Mouse (Mus musculus) layer of hippocampus, postnatal 14 days (tissue): ENCODE results near the gene Uso1. TPM values are rescaled to one million over a fixed set of nuclear protein-coding genes. Genes with fewer than 3 reads are reported as not detected.
"Not testable (repeated sequence)": the region's sequence is repeated elsewhere in the genome, so short reads cannot be mapped to it uniquely, and the experiment has no call there.

Experiments used
- DNase-seq, 2 experiments: peaks; one replicate each; pipeline ENCODE4 v3.0.0; 2021 to 2022; ENCODE audit warnings: low spot score in 2 of 2, mixed read lengths in 1 of 2
- total RNA-seq, 2 experiments: library from RNA; stranded (reverse); gene quantifications; 2 replicates each; pipeline ENCODE4 v1.2.3; 2021

Uso1 gene
- total RNA-seq, 2 experiments from 2014 or later: 70.9 to 71.9 TPM

DNA sequence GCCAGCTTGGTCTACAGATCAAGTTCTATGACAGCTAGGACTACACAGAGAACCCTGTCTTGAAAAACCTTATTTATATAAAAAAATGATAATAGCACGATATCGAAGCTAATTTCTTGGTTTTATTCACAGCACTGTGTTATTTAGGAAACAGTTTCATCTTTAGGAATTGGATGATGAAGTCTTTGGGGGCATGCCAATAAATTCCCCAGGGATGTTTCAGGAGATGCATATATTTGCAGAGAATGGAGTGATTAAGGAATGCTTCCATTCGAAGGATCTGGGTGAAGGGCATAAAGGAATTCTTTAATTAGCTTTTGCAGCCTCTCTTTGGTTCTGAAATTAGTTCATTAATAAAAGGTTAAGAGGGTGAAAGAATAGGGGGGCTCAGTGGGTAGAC is 12.3 kb upstream of the Uso1 start:
- DNase-seq: no peak

DNA sequence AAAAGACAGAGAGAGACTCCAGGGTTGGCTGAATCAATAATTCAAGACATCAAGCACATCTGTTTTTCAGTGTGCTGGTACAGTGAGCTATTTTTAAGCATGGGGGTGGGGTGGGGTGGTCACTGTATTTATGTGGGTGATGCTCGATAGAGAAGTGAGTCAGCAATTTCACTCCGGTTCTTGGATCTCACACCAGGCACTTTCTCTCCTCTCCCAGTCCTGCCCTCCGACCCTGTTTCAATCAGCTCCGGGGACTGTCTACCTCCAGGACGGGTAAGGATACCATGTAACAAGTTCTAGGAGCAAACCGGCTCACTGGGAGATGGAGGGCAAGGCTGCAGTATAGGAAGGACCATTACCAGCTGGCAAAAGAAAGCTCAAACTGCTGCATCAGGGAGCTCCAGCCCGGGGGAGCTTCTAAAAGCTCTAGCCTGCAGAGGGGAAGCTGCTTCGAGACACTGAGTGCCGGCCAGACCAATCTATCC is 10.6 kb upstream of the Uso1 start:
- DNase-seq: no peak

DNA sequence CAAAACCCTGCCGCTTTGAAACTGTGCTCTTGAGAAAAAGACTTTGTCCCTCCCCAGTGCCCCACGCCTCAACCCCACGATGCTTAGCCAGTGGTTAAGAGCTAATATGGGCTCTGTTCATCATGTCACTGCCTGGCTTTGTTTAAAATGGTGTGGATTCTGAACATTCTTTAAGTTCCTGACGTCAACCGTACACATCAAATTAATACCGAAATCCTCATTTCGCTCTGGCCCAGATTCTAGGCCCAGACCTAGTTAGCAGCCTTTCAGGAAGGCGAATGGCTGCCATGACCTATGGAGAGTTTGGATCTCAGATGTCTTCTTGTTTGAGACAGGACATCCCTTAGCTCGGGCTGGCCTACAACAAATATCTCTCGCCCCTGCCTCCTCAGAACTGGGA is 10.0 kb upstream of the Uso1 start:
- no peak for DNase-seq

DNA sequence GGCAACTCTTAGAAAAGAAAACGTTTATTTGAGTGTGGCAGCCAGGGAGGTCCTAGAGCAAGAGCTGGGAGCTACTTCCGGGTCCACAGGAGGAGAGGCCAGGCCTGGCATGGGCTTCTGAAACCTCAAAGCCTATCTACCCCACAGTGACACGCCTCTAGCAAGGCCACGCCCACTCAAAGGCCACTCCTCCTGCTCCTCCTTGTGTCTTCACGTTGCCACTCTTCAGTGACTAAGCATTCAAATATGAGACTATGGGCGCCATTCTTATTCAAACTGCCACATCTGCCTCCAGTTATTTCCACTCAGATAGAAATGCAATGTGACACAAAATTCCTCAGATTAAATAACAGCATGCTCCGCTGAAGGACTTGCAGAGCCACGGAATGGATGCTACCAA is 9.2 kb upstream of the Uso1 start:
- no peak for DNase-seq

DNA sequence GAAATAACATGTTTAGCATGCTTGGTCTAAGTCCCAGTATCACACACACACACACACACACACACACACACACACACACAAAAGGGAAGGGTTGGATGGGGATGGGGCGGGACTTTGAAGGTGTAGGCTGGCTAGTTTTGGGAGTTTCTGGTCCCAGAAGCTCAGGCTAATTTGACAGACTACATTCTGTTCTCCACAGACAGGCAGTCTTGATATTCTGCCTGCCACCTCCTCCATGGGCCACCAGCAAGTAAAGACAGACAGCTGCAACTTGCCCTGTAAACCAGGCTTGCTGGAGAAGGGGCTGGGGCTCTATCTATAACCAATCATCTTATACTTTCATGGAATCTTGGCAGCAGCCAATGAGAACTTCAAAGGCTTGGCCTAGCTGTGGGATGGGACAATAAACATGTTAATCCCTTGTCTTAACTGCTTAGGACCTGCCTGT is 8.4 kb upstream of the Uso1 start:
- DNase-seq: no peak

DNA sequence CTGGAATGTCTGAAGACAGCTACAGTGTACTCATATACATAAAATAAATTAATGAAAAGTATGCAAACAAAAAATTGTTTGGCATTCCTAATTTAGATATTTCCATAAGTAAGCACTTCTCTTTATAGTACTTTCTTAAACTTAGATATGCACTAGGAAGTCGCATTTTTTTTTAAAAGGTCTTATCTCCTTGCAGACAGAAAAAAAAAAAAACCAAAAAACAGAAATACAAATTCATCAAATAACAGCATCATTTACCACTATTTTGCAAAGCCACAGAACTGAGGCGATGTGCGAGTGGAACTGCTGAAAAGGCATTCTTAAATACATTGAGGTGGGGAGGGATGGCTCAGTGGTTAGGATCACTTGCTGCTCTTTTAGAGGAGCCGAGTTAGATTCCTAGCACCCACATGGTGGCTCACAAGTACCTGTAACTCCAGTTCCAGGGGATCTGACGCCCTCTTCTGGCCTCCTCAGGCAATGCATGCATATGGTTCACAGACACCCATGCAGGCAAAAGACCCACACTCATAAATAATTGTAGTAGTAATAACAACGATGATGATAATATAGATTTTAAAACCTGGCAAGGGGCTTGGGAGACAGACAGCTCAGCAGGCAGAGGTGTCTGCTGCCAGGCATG is 7.6 kb upstream of the Uso1 start:
- DNase-seq: no peak

DNA sequence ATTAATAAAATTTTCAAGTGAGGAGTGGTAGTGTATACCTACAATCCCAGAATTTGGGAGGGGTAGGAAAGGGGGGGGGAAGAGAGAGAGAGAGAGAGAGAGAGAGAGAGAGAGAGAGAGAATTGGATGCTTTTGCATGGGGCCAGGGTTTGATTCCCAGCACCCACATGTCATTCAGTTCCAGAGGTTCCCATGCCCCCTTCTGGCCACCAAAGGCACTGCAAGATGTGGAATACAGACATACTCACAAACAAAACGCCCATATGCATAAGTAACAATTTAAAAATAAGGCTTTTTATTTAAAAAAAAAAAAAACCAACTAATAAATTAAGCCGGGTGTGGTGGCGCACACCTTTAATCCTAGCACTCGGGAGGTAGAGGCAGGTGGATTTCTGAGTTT is 5.6 kb upstream of the Uso1 start:
- DNase-seq: no peak

DNA sequence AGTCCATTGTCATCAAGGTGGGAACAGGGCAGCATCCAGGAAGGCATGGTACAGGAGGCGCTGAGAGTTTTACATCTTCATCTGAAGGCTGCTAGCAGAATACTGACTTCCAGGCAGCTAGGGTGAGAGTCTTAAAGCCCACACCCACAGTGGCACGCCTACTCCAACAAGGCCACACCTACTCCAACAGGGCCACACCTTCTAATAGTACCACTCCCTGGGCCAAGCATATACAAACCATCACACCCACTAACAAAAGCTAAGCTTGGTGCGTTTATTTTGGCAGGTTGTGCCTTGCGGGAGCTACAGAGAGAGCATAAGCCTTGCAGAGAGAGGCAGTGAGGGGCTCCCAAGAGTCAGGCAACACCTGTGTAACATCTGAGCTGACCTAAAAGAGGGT is 4.7 kb upstream of the Uso1 start:
- not testable (repeated sequence) for DNase-seq

DNA sequence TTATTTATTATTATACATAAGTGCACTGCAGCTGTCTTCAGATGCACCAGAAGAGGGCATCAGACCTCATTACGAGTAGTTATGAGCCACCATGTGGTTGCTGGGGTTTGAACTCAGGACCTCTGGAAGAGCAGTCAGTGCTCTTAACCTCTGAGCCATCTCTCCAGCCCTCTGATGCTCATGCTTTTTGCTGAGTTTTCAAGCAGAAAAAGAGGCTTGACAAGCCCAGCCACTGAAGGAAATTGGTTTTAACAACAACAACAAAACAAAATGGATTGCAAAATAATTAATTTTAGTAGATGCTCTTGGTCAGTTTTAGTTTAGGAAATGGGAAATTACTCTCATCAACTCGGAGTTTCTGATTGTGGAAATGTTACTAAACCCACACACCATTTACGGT is 2.8 kb upstream of the Uso1 start:
- no peak for DNase-seq

DNA sequence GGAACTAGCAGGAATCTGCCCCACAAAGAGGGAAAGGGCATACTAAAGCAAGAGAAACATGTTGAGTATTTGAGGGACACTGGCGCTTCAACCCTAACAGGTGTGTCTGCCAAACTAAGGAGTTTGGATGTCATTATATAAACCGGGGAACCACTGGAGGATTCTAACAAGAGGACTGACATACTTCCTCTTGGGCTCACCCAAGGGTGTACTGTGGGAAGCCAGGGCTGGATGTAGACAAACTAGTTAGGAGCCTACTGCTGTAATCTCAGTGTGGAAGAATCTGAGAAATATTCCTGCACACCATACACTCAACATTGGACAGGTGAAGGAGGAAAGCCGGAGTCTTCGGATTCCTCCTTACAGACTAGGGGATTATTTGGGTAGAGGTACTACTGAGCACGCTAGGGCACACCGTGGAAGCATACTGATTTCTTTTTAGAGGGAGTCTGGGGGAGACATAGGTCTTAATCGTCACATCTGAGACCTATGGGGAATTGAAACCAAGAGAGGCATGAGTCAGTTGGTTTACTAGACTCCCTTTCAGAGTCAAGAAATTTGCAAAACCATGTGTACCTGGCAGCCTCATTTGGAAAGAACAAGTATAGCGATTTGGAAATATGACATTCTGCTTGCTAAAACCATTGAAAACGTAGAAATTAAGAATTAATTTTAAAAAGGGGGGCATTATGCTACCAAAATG is 1.1 kb upstream of the Uso1 start:
- no peak for DNase-seq

DNA sequence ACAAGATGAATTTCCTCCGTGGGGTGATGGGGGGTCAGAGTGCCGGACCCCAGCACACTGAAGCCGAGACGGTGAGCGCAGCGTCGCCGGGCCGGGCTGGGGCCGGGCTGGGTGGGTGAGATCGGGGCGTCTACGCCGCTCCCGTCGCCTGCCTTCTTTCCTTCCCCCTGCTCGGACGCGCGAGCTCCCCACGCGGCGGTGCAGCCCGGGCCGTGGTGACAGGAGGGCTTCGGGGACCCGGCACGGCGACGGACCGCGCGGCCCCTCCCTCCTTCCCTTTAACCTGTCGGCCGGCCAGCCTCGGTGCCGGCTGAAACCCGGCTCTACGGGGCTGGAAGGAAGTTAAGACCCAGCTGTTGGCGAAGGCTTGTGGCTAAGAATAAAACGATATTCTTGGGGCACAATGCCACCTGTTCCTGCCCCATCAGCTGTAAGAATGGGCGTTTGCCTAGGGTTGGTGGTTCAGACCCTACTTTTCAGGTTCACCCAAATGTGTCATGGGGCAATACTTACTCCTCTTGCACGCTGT is 419 bp downstream of the Uso1 start:
- DNase-seq: no peak

DNA sequence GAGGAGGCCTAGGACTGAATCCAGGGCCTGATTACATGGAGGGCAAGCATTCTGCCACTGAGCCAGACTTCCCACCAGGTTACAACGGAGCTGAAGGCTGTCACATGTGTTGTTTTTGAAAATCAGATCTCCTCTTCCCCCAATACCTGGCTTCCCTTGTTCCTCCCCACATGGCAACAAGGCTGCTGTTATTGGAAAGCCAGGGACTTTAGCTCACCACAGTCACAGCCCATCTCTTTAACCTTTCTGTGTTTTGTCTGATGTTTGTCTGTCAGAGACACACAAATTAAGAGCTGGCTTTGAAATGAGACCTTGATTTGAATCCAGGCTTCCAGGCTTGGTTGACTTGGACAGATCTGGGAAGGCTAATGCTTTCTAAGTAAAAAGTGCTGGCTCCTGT is 1.5 kb downstream of the Uso1 start:
- DNase-seq: no peak

DNA sequence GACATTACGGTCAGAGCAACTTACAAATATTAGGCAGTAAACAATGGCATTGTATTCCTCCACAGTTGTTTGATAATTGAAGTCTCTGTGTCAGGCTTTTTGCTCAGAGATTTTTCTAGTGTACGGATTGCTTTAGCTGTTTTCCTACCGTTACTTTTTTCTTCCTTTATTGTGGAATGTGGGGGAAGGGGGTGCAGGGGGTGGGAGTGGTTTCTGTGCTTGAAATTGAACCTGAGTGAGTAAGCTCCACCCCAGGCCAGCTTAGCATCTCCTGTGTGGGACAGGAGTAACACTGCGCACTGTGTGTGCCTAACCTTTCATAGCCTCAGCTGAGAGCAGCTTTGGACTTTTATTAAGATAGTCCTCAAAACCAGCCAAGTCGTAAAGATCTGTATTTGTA is 4.0 kb downstream of the Uso1 start:
- no peak for DNase-seq

DNA sequence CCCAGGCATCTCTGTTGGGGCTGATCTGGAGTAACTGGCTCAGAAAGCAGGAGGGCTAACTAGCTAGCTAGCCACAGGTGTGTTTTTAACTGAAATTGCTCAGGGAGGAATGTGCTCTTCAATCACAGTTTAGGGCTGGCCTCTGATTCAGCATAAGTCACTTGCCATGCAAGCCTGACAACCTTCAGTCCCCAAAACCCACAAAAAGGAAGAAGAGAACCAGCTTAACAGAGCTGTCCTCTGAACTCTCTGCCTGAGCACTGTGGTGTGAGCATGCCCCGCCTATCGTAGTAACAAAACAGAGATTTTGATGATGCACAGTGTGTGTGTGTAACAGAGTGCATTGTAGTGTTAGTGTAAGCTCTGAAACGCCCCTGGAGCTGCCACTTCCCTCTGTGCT is 4.7 kb downstream of the Uso1 start:
- DNase-seq: no peak

DNA sequence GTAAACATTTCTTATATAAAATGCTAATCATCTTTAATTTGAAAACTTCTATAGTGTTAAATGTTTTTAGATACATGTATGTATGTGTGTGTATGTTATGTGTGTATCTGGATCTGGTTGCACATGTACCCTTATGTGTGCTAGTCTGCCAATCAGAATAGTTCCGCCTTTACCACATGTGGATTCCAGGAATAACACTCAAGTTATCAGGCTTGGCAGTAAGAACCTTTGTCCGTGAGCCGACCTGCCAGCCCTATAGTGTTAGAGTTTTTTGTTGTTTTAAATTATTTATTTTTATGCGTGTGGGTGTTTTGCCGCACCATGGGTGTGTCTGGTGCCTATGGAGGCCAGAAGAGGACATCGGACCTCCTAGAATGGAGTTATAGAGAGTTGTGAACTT is 5.9 kb downstream of the Uso1 start:
- no peak for DNase-seq

DNA sequence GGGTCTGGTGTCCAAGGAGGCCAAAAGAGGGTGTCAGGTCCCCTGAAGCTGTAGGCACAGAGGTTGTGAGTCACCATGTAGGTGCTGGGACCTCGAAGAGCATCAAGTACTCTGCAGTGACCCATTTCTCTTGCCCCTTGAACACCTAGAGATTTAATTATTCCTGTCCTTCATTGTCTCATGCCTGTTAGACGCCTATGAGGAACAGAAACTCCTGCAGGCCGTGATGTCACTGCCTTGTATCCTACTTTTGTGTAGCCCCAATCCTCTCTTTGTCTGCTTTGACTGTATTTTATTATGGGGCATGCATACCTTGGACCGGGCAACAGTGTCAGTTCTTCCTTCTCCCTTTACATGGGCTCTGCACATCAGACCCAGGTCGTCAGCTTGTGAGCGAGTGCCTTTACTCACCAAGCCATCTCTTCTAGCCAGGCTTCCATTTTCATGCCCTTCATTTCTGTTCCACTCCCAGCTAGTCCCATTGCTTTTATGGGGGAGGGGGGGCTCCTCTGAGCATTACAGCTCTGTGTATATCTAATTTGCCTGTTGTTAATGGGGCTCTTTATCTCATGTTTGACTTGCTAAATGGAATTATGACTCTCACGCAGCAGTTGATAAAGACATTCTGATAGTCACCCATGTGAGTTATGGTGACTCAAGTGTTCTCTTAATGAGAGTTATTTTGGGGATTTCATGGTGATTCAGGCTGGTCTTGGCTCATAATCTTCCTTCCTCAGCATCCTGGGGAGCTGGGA is 7.4 kb downstream of the Uso1 start:
- no peak for DNase-seq

DNA sequence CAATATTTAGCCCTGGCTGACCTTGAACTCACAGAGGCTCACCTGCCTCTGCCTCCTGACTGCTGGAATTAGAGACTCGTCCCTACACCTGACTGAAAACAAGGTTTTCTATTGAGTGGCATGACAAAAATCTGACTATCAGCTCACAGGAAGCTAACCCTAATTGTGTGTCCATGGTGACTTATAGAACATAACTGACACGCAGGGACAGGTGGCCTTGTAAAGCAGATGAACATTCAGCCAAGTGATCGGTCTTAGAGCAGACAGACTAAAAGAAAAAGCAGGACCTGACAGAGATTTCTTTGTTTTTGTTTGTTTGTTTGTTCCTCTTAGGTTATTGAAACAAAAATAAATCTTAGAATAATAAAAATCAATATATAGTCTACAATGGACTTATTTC is 10.5 kb downstream of the Uso1 start:
- no peak for DNase-seq

DNA sequence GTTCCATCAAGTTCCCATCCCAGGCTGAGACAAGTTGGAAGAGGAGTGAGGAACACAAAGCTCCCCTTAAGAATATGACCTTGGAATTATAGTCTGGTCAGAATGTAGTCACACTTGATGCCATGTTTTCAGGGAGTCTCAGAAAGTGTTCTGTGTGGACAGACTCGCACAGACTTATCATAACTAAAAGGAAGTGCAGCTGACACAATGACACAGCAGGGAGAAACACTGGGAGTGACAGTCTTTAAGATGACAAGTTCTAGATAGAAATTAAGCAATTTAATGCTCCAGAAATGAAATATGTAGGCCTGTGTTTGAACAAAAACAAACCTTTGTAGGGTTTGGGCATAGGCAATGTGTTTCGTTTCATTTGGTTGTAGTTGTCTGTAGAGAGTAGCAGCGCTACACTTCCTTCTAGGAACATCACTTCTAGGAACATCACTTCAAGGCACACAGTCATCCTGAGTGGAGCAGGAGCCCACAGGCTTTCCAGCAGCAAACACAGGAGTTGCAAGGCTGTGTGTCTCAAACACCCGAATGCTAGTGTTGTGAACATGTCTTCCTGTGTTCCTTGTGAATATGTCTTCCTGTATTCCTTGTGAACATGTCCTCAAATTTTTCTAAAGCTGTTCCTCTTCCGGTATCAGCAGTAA is 11.7 kb downstream of the Uso1 start:
- DNase-seq: no peak

DNA sequence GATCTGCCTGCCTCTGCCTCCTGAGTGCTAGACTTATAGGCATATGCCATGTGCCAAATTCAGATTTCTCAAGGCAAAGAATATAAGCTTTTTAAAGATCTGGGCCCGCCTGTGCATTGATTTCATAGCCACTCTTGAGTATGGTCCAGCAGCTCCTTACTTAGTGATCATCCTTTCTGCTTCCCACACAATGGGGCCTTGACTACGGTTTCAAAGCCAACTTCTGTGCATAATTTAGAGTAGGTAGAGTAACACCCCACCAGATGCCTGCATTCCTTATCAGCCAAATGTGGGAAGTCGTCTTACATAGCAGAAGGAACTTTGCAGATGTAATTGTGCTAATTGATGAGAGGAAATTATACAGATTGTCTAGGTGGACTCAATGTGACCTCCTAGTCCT is 17.1 kb downstream of the Uso1 start:
- no peak for DNase-seq

DNA sequence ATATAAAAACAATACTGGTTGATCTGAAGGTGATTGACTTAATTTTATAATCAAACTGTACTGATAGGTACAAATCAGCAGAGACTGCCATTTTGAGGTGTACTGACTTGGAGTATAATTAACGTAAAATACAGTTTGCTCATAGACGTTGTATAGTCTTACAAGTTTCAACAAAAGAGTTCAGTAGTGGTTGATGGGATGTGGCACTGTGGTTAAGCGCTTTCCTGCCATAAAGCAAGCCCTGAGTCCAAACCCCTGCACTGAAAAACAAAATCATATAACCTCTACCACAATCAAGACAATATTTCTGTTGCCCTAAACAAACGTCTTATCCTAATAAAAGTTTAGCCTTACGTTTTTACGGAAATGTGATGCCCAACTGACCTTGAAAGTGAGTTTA is 28.2 kb downstream of the Uso1 start:
- DNase-seq: no peak

DNA sequence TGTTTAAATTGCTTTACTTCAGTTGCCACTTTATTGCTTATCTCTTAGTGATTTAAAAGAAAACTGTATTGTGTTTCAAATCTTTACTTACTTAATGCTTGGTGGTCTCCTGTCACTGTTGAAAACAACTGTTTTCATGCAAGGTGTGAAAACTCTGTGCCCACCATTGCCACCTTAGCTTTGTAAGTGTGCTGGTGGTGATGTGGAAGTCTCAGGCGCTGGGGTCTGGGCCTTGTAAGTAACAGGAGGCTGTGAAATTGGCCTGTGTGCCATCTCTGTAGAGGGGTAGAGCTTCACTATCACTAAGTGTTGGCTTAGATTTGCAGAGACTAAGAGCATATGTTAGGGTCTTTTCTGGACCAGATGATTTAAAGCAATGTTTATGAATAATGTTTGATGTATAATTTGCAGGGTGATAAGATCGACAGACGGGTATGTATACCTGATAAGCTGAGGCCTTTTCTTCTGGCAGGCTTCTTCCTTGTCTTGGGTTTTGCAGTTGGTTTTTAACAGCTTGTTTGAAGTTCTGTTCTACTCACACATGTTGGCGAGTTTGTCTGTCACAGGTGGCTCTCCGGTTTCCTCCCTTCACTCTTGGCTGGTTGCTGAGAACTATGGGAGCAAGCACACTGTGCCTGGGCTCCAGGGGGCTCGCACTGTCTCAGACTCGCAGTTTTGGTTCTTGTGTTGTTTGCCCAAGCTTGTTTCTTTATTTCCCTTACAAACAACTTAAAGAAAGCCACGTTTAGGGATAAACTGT is 45.5 kb downstream of the Uso1 start:
- peak in 1 of 2 experiments; percentile 29 for DNase-seq
